In the genomic region with DNA sequence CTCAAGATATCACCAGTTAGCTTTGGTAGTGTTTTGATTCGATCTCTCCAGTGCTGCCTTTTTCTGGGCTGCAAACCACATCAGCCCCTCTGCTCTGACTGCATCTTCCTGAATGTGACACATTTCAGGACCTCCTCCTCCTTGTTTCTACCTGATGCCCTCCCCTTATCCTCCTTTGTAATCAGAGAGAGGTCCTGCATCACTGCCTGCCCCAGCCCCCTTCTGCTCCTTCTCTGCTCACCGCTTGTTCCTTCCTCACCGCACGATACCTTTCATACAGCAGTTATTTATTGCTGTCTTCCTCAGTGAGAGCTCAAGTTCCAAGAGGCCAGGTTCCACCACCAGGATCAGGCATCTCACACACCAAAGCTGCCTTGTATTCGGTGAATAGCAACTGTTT, we compare ENCODE assay signal across 17 mouse cellular contexts. TPM values are rescaled to one million over a fixed set of nuclear protein-coding genes. Genes with fewer than 3 reads are reported as not detected.
A peak's percentile ranks its signal among the peaks of the same experiment; 100 is the strongest.
DNase-seq lines count a peak whose midpoint lies in the region; ATAC-seq and TF ChIP-seq lines count a peak whose summit lies in the region.
"Had no signal": no experiment of that assay in that cellular context is flagged by ENCODE, and none has a peak within 500 bp of the region (broad histone marks: within the 10 kb centered on the region; RNA-seq: fewer than 3 reads in every experiment).

No protein-coding gene starts in this region.

- H3K27me3 ChIP-seq in kidney, embryonic 15.5 days = no peaks in the 10 kb centered on the region
- H3K27me3 ChIP-seq in stomach, embryonic 15.5 days (replicated peaks) = no peaks in the 10 kb centered on the region
- no peaks in the 10 kb centered on the region for H3K27me3 ChIP-seq in stomach, postnatal 0 days (ENCODE audit: control insufficient read depth, insufficient read depth, low read length)
- H3K27me3 ChIP-seq in neural tube, embryonic 14.5 days (ENCODE audit: control insufficient read depth, insufficient read depth, low read length) = no peaks in the 10 kb centered on the region
- H3K27me3 ChIP-seq in forebrain, embryonic 12.5 days = no peaks in the 10 kb centered on the region
- H3K27me3 ChIP-seq: heart, embryonic 12.5 days; hindbrain, embryonic 13.5 days had no signal

- H3K27ac ChIP-seq in kidney, embryonic 15.5 days = peak overlapping the region; percentile 52; the same call in 1 of the 2 replicates
- H3K27ac ChIP-seq in stomach, embryonic 15.5 days = 0 out of 2 replicates have a peak overlapping the region, but pooled peaks have one; percentile 5
- no peak overlapping the region for H3K27ac ChIP-seq in stomach, postnatal 0 days (replicated peaks)
- no peak overlapping the region for H3K27ac ChIP-seq in neural tube, embryonic 14.5 days (ENCODE audit: low read depth, low read length)
- no peak overlapping the region for H3K27ac ChIP-seq in forebrain, embryonic 12.5 days
- H3K27ac ChIP-seq: embryonic facial prominence, embryonic 10.5 days; gastrocnemius, adult 2 months; hindbrain, embryonic 13.5 days had no signal

- peaks cover 7% of the 10 kb centered on the region; the same call in 1 of the 2 replicates for H3K36me3 ChIP-seq in kidney, embryonic 15.5 days
- no peaks in the 10 kb centered on the region for H3K36me3 ChIP-seq in stomach, embryonic 15.5 days
- no peaks in the 10 kb centered on the region for H3K36me3 ChIP-seq in stomach, postnatal 0 days (ENCODE audit: control insufficient read depth, insufficient read depth, low read length)
- H3K36me3 ChIP-seq in neural tube, embryonic 14.5 days (ENCODE audit: control insufficient read depth, insufficient read depth, low read length) = no peaks in the 10 kb centered on the region
- no peaks in the 10 kb centered on the region; the same call in 1 of the 2 replicates for H3K36me3 ChIP-seq in forebrain, embryonic 12.5 days (replicated peaks)
- H3K36me3 ChIP-seq: heart, embryonic 12.5 days; hindbrain, embryonic 13.5 days had no signal

- no peak overlapping the region for H3K4me2 ChIP-seq in kidney, embryonic 15.5 days
- no peak overlapping the region for H3K4me2 ChIP-seq in stomach, embryonic 15.5 days
- no peak overlapping the region for H3K4me2 ChIP-seq in stomach, postnatal 0 days (replicated peaks; ENCODE audit: low read depth)
- H3K4me2 ChIP-seq in neural tube, embryonic 14.5 days (ENCODE audit: low read depth, low read length) = no peak overlapping the region
- no peak overlapping the region for H3K4me2 ChIP-seq in forebrain, embryonic 12.5 days
- H3K4me2 ChIP-seq: heart, embryonic 12.5 days; hindbrain, embryonic 13.5 days had no signal

- no peak for TF ChIP-seq EP300 in stomach, postnatal 0 days (optimal IDR thresholded peaks at IDR 0.05)

- no peak overlapping the region for H3K9ac ChIP-seq in kidney, embryonic 15.5 days
- no peak overlapping the region for H3K9ac ChIP-seq in stomach, embryonic 15.5 days
- H3K9ac ChIP-seq in stomach, postnatal 0 days (ENCODE audit: low read length) = no peak overlapping the region
- no peak overlapping the region for H3K9ac ChIP-seq in neural tube, embryonic 14.5 days (replicated peaks; ENCODE audit: low read depth, low read length)
- H3K9ac ChIP-seq in forebrain, embryonic 12.5 days = no peak overlapping the region
- H3K9ac ChIP-seq: heart, embryonic 12.5 days; hindbrain, embryonic 13.5 days had no signal

- peaks cover 64% of the 10 kb centered on the region for H3K4me1 ChIP-seq in kidney, embryonic 15.5 days
- peaks cover 33% of the 10 kb centered on the region for H3K4me1 ChIP-seq in stomach, embryonic 15.5 days
- H3K4me1 ChIP-seq in stomach, postnatal 0 days (replicated peaks; ENCODE audit: control insufficient read depth, insufficient read depth) = peaks cover 8% of the 10 kb centered on the region; the same call in 1 of the 2 replicates
- H3K4me1 ChIP-seq in neural tube, embryonic 14.5 days (ENCODE audit: control insufficient read depth, insufficient read depth, low read length) = 0 out of 2 replicates have a peak, but pooled peaks cover 3% of the 10 kb centered on the region
- peaks cover 9% of the 10 kb centered on the region for H3K4me1 ChIP-seq in forebrain, embryonic 12.5 days

- no peak for DNase-seq in kidney, adult 9 months
- DNase-seq in stomach, postnatal 0 days (ENCODE audit: low spot score) = no peak
- DNase-seq: adrenal gland, adult 2 months; adrenal gland, postnatal 25 days; cerebellum, adult 2 months; cerebellum, postnatal 10 days; gastrocnemius, adult 2 months; gastrocnemius, postnatal 25 days; heart, postnatal 4 days had no signal

- no peaks in the 10 kb centered on the region for H3K9me3 ChIP-seq in kidney, embryonic 15.5 days (replicated peaks)
- H3K9me3 ChIP-seq in stomach, embryonic 15.5 days = no peaks in the 10 kb centered on the region
- H3K9me3 ChIP-seq in stomach, postnatal 0 days (ENCODE audit: control insufficient read depth, low read length) = no peaks in the 10 kb centered on the region
- H3K9me3 ChIP-seq in neural tube, embryonic 14.5 days (ENCODE audit: control insufficient read depth, low read length) = no peaks in the 10 kb centered on the region
- H3K9me3 ChIP-seq in forebrain, embryonic 12.5 days = no peaks in the 10 kb centered on the region
- H3K9me3 ChIP-seq: embryonic facial prominence, embryonic 10.5 days; heart, embryonic 12.5 days; hindbrain, embryonic 13.5 days had no signal

- TF ChIP-seq CTCF in stomach, postnatal 0 days (IDR thresholded peaks at IDR 0.05; ENCODE audit: low read depth) = no peak

- H3K4me3 ChIP-seq in kidney, embryonic 15.5 days (replicated peaks) = no peak overlapping the region
- no peak overlapping the region for H3K4me3 ChIP-seq in stomach, embryonic 15.5 days (replicated peaks)
- H3K4me3 ChIP-seq in stomach, postnatal 0 days (ENCODE audit: low read depth, low read length) = no peak overlapping the region
- no peak overlapping the region for H3K4me3 ChIP-seq in neural tube, embryonic 14.5 days (ENCODE audit: low read depth, low read length)
- H3K4me3 ChIP-seq in forebrain, embryonic 12.5 days (replicated peaks) = no peak overlapping the region
- H3K4me3 ChIP-seq: embryonic facial prominence, embryonic 10.5 days; gastrocnemius, adult 2 months; heart, embryonic 12.5 days; hindbrain, embryonic 13.5 days had no signal

- WGBS in kidney, embryonic 15.5 days = 22% methylated on average over 5 of the region's 5 CpGs
- WGBS in stomach, embryonic 15.5 days = 49% methylated on average over 5 of the region's 5 CpGs
- WGBS in stomach, postnatal 0 days = 59% methylated on average over 5 of the region's 5 CpGs
- 58% methylated on average over 5 of the region's 5 CpGs for WGBS in neural tube, embryonic 14.5 days
- 92% methylated on average over 5 of the region's 5 CpGs for whole genome bisulfite sequencing in forebrain, embryonic 12.5 days

- peak; percentile 61 for ATAC-seq in kidney, embryonic 15.5 days (replicated peaks; ENCODE audit: low FRiP score)
- no peak for ATAC-seq in stomach, embryonic 15.5 days (ENCODE audit: insufficient read depth, low FRiP score, low read depth)
- no peak for ATAC-seq in stomach, postnatal 0 days (ENCODE audit: low FRiP score, low TSS enrichment)
- ATAC-seq in neural tube, embryonic 14.5 days (ENCODE audit: low read depth) = 0 out of 2 replicates have a peak, but pooled peaks have one; percentile 10
- ATAC-seq in forebrain, embryonic 12.5 days (ENCODE audit: low FRiP score) = no peak
- ATAC-seq: forebrain, embryonic 14.5 days had no signal

RNA-seq across cellular contexts. Expression of a gene that starts 38.0 kb away (rescaled TPM):
- 4.5 and 6.3 TPM in 2 replicates for polyA plus RNA-seq in kidney, embryonic 15.5 days (2015; fragmentation: Nextera tagmentation; extraction: Ambion mirVana)
- polyA plus RNA-seq in stomach, embryonic 15.5 days (2015; fragmentation: Nextera tagmentation; extraction: Ambion mirVana) = 4.1 and 4.9 TPM in 2 replicates
- polyA plus RNA-seq in stomach, postnatal 0 days (2015; fragmentation: Nextera tagmentation; extraction: Ambion mirVana) = 1.4 and 1.9 TPM in 2 replicates
- 1.6 TPM in 2 replicates for polyA plus RNA-seq in neural tube, embryonic 14.5 days (2014; fragmentation: Nextera tagmentation; extraction: Ambion mirVana)
- polyA plus RNA-seq in forebrain, embryonic 12.5 days (2016; fragmentation: Nextera tagmentation; extraction: Ambion mirVana) = 1.7 and 2.6 TPM in 2 replicates

Comparison
In these comparisons a context has a peak if more than half of its experiments do, and no peak if none do; other contexts are left out.
1. H3K27ac ChIP-seq: peak in kidney, embryonic 15.5 days (single experiment) and stomach, embryonic 15.5 days (single experiment); none in stomach, postnatal 0 days (single experiment), neural tube, embryonic 14.5 days (single experiment) and forebrain, embryonic 12.5 days (single experiment).
2. ATAC-seq: peak in kidney, embryonic 15.5 days (single experiment) and neural tube, embryonic 14.5 days (single experiment); none in stomach, embryonic 15.5 days (single experiment), stomach, postnatal 0 days (single experiment) and forebrain, embryonic 12.5 days (single experiment).